Mouse (Mus musculus) lung, embryonic 16.5 days (tissue): ENCODE measurements at regions not wholly inside any gene's neighbourhood (a gene's known extent, or its start where the extent isn't known, plus 50 kb on each side); places are given as distances from the start of the nearest gene placed in this dataset.

Experiments used
- ATAC-seq: fragments of 200-750 bp; cut with Nextera tagmentation; 2 replicates; pipeline ENCODE4 v1.8.0; 2017; ENCODE audit warnings: low read depth, mild to moderate bottlenecking, moderate library complexity
- H3K27ac ChIP-seq: fragments of 300-500 bp; sonication (generic); 2 replicates; pipeline ENCODE4 v1.5.1; 2014; ENCODE audit warnings: mild to moderate bottlenecking, control low read depth, low read length
- H3K27me3 ChIP-seq: fragments of 300-500 bp; sonication (generic); 2 replicates; pipeline ENCODE4 v1.6.1; 2014; ENCODE audit warnings: low read depth, low read length, mixed read lengths; ENCODE audit not compliant: control insufficient read depth, insufficient read depth
- H3K36me3 ChIP-seq: fragments of 300-500 bp; sonication (generic); 2 replicates; pipeline ENCODE4 v1.6.1; 2014; ENCODE audit warnings: low read length; ENCODE audit not compliant: control insufficient read depth, insufficient read depth
- H3K4me1 ChIP-seq: fragments of 300-500 bp; sonication (generic); replicated peaks from 2 replicates; pipeline ENCODE4 v1.6.1; 2014; ENCODE audit warnings: low read length, mixed read lengths; ENCODE audit not compliant: control insufficient read depth, insufficient read depth
- H3K4me2 ChIP-seq: fragments of 300-500 bp; sonication (generic); 2 replicates; pipeline ENCODE4 v1.6.1; 2014; ENCODE audit warnings: low read depth, low read length, control low read depth
- H3K4me3 ChIP-seq: fragments of 300-500 bp; sonication (generic); 2 replicates; pipeline ENCODE4 v1.5.1; 2014; ENCODE audit warnings: mild to moderate bottlenecking, low read length, control low read depth
- H3K9ac ChIP-seq: fragments of 300-500 bp; sonication (generic); 2 replicates; pipeline ENCODE4 v1.6.1; 2014; ENCODE audit warnings: low read length, control low read depth
- H3K9me3 ChIP-seq: fragments of 300-500 bp; sonication (generic); 2 replicates; pipeline ENCODE4 v1.6.1; 2016; ENCODE audit warnings: low read length; ENCODE audit not compliant: control insufficient read depth
- WGBS: fragments of 180-500 bp; shearing (Covaris S2); extraction: QIAGEN DNeasy Blood & Tissue Kit; methylation state at CpG from one replicate; pipeline ENCODE4 v1.1.7; 2014; 5-methylcytosine and 5-hydroxymethylcytosine counted together

- no peak overlapping the region for H3K4me2 ChIP-seq
- WGBS = 36% methylated on average over 7 of the region's 8 CpGs
- H3K27ac ChIP-seq = no peak overlapping the region
Measured at GRCm38 (mm10) chr2:71654817-71655503, 90.5 kb upstream of the Itga6 start.

DNA sequence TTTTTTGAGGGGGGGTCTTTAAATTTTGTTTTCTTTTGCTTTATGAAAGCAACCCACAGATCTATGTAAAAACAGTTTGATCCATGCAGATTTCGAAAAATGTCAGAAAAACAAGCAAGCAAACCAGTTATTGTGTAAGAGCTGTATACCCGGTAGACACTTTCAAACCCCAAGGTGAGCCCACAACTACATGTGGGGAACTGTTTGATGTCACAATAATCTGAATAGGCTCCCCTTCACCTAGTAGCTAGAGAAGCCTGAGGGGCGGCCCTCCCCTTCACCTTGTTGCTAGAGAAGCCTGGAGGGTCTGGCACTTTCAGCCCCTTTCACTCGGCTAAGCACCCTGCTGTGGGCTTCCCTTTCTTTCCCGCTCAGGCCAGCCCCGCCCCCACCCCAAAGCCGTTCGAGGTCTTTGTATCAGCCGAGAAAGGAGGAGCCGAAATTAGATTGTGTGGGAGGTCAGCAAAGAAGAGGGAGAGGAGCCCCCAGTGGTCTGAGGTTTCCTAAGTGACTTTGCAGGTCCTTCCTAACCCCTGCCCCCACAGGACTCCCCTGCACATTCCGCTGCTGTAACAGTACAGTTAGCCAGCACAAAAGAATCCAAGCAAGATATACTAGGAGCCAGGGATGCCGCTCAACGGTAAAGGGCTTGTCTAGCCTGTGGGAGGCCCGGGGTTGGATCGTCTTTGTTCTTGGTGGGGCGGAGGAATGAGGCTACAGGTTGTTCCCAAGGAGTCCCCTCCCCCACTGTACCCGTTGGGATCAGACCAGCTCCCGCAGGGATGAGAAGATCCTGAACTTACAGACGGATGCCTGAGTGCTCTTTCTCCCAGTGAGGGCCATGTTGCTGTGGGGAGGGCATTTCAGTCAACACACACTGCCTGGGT is 89.7 kb upstream of the Itga6 start:
- Histone ChIP-seq H3K4me2 (peak overlapping the region; percentile 58), H3K27me3 (no peaks in the 10 kb centered on the region), H3K4me1 (peaks cover 12% of the 10 kb centered on the region), H3K27ac (no peak overlapping the region), H3K4me3 (peak overlapping the region; percentile 39), H3K9me3 (no peaks in the 10 kb centered on the region), H3K9ac (peak overlapping the region; percentile 49), H3K36me3 (no peaks in the 10 kb centered on the region)
- peak; percentile 59 for ATAC-seq
- WGBS = 5% methylated on average over 19 of the region's 19 CpGs

More at GRCm38 (mm10) chr2:71654817-71655503, 90.5 kb upstream of the Itga6 start:
- H3K9me3 ChIP-seq = no peaks in the 10 kb centered on the region
- H3K36me3 ChIP-seq = no peaks in the 10 kb centered on the region
- H3K27me3 ChIP-seq = no peaks in the 10 kb centered on the region
- no peak overlapping the region for H3K4me3 ChIP-seq
- peaks cover 12% of the 10 kb centered on the region for H3K4me1 ChIP-seq
- no peak for ATAC-seq
- no peak overlapping the region for H3K9ac ChIP-seq

- no peak overlapping the region for H3K9ac ChIP-seq
- H3K27ac ChIP-seq = no peak overlapping the region
- H3K4me2 ChIP-seq = no peak overlapping the region
- H3K27me3 ChIP-seq = no peaks in the 10 kb centered on the region
- H3K4me1 ChIP-seq = peaks cover 12% of the 10 kb centered on the region
- 61% methylated on average over 8 of the region's 8 CpGs for WGBS
- H3K9me3 ChIP-seq = no peaks in the 10 kb centered on the region
- ATAC-seq = no peak
- no peak overlapping the region for H3K4me3 ChIP-seq
- H3K36me3 ChIP-seq = no peaks in the 10 kb centered on the region
Measured at GRCm38 (mm10) chr2:71656611-71657244, 88.7 kb upstream of the Itga6 start.

GRCm38 (mm10) chr2:71661438-71661837 is 84.0 kb upstream of the Itga6 start:
- no peaks in the 10 kb centered on the region for H3K9me3 ChIP-seq
- H3K36me3 ChIP-seq = no peaks in the 10 kb centered on the region
- no peak for ATAC-seq
- H3K27ac ChIP-seq = no peak overlapping the region
- H3K9ac ChIP-seq = no peak overlapping the region
- no peak overlapping the region for H3K4me2 ChIP-seq
- H3K27me3 ChIP-seq = no peaks in the 10 kb centered on the region
- no peak overlapping the region for H3K4me3 ChIP-seq
- H3K4me1 ChIP-seq = no peaks in the 10 kb centered on the region

GRCm38 (mm10) chr2:71661986-71662385 is 83.4 kb upstream of the Itga6 start:
- Histone ChIP-seq H3K27me3 (no peaks in the 10 kb centered on the region), H3K4me3 (no peak overlapping the region), H3K9ac (no peak overlapping the region), H3K9me3 (no peaks in the 10 kb centered on the region), H3K4me2 (no peak overlapping the region), H3K4me1 (no peaks in the 10 kb centered on the region), H3K27ac (no peak overlapping the region), H3K36me3 (no peaks in the 10 kb centered on the region)
- WGBS = 82% methylated on average over 5 of the region's 5 CpGs
- no peak for ATAC-seq

DNA sequence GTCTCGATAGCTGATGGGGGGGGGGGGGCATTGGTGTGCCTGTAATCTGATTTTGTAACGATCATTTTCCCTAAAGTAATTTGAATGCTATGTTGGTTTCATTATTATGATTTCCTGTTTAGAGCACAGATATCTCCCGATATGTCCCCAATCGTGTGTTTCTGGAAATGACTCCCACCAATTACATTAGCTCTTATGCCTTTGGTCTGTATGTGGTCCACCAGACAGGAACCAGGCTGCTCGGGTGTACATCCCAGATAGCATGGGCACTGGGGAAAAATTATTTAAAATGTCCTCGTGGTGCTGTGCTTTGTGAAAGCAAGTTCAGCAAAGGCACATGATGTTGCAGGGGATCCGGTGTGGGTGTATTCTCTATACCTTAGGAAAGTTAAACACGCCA is 82.0 kb upstream of the Itga6 start:
- 75% methylated on average over 8 of the region's 8 CpGs for WGBS
- H3K9me3 ChIP-seq = no peaks in the 10 kb centered on the region
- no peaks in the 10 kb centered on the region for H3K27me3 ChIP-seq
- no peak overlapping the region for H3K27ac ChIP-seq
- H3K36me3 ChIP-seq = no peaks in the 10 kb centered on the region
- no peak overlapping the region for H3K4me3 ChIP-seq
- ATAC-seq = no peak
- no peaks in the 10 kb centered on the region for H3K4me1 ChIP-seq
- H3K4me2 ChIP-seq = no peak overlapping the region
- H3K9ac ChIP-seq = no peak overlapping the region

GRCm38 (mm10) chr2:71666927-71667326 is 78.5 kb upstream of the Itga6 start:
- 64% methylated on average over 2 of the region's 2 CpGs for WGBS
- Histone ChIP-seq H3K27me3 (no peaks in the 10 kb centered on the region), H3K4me1 (no peaks in the 10 kb centered on the region), H3K9me3 (no peaks in the 10 kb centered on the region), H3K27ac (no peak overlapping the region), H3K9ac (no peak overlapping the region), H3K36me3 (no peaks in the 10 kb centered on the region), H3K4me3 (no peak overlapping the region), H3K4me2 (no peak overlapping the region)
- ATAC-seq = no peak

DNA sequence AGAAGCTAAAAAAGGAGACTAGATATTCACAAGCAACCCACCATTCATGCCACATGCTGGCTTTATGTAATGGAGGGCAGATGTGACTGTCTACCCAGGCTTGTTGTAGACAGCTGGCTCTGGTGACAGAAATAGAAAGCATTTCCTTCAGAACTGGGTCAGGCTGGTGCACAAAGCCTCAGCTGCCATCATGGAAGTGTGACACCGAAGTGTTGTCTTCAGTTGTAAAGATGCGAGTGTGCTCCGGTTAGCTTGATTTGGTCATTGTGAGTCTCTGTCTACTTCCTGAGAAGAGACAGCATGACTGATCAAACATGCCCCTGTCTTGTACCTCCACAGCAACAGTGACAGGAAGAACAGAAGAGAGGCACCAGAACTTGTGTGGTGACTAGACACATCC is 77.7 kb upstream of the Itga6 start:
- Histone ChIP-seq H3K9ac (no peak overlapping the region), H3K4me1 (peaks cover 3% of the 10 kb centered on the region; the same call in 1 of the 2 replicates), H3K27me3 (no peaks in the 10 kb centered on the region), H3K4me2 (no peak overlapping the region), H3K27ac (no peak overlapping the region), H3K36me3 (no peaks in the 10 kb centered on the region), H3K4me3 (no peak overlapping the region), H3K9me3 (no peaks in the 10 kb centered on the region)
- WGBS = 93% methylated on average over 3 of the region's 3 CpGs
- no peak for ATAC-seq

GRCm38 (mm10) chr2:71670228-71670790 is 75.1 kb upstream of the Itga6 start:
- Histone ChIP-seq H3K9me3 (no peaks in the 10 kb centered on the region), H3K9ac (no peak overlapping the region), H3K4me3 (no peak overlapping the region), H3K27me3 (no peaks in the 10 kb centered on the region), H3K36me3 (no peaks in the 10 kb centered on the region), H3K4me1 (peaks cover 8% of the 10 kb centered on the region), H3K27ac (peak overlapping the region; percentile 93), H3K4me2 (no peak overlapping the region)
- 72% methylated on average over 6 of the region's 6 CpGs for WGBS
- no peak for ATAC-seq
